Mouse (Mus musculus) MEL (cell line): ENCODE results near the gene Sh3rf3. TPM values are rescaled to one million over a fixed set of nuclear protein-coding genes. Genes with fewer than 3 reads are reported as not detected.

ENCODE experiments used
- DNase-seq: peaks from one replicate; pipeline ENCODE4 v3.0.0; 2011; ENCODE audit warnings: low read depth, low spot score
- H3K27ac ChIP-seq: 2 replicates; pipeline ENCODE4 v1.5.1; 2012; ENCODE audit warnings: low read depth, mild to moderate bottlenecking, control low read depth, low read length, moderate library complexity; ENCODE audit not compliant: control insufficient read depth
- H3K27me3 ChIP-seq, 2 experiments: fragments of 150-350 bp in 1 of 2; sonication (generic) in 1 of 2; 2 replicates each; pipeline ENCODE4 v1.6.1; 2012; ENCODE audit warnings: low read length in 2 of 2, mild to moderate bottlenecking in 2 of 2, improper control_type of control experiment in 1 of 2, moderate library complexity in 1 of 2; ENCODE audit not compliant: insufficient read depth in 2 of 2, control insufficient read depth in 1 of 2
- H3K36me3 ChIP-seq, 2 experiments: 2 replicates each; pipeline ENCODE4 v1.6.1; 2012 to 2014; ENCODE audit warnings: low read length in 2 of 2, improper control_type of control experiment in 1 of 2, inconsistent platforms in 1 of 2, mild to moderate bottlenecking in 1 of 2; ENCODE audit not compliant: insufficient read depth in 2 of 2, control insufficient read depth in 1 of 2
- H3K4me1 ChIP-seq, 2 experiments: fragments of 150-350 bp in 1 of 2; sonication (generic) in 1 of 2; 2 replicates each; pipeline ENCODE4 v1.6.1; 2012; ENCODE audit warnings: low read length in 2 of 2, improper control_type of control experiment in 1 of 2, mild to moderate bottlenecking in 1 of 2; ENCODE audit not compliant: insufficient read depth in 2 of 2, control insufficient read depth in 1 of 2
- H3K4me3 ChIP-seq, 2 experiments: fragments of 150-350 bp in 1 of 2; sonication (generic) in 1 of 2; 2 replicates each; pipeline ENCODE4 v1.5.1; 2012; ENCODE audit warnings: low read depth in 2 of 2, low read length in 2 of 2, mild to moderate bottlenecking in 2 of 2, moderate library complexity in 2 of 2, control low read depth in 1 of 2, improper control_type of control experiment in 1 of 2; ENCODE audit not compliant: control insufficient read depth in 1 of 2, insufficient read depth in 1 of 2
- H3K79me2 ChIP-seq: 2 replicates; pipeline ENCODE4 v1.6.1; 2012; ENCODE audit warnings: mild to moderate bottlenecking, low read length, moderate library complexity; ENCODE audit not compliant: control insufficient read depth, poor library complexity, insufficient read depth
- H3K9ac ChIP-seq: 2 replicates; pipeline ENCODE4 v1.6.1; 2012; ENCODE audit warnings: low read depth, mild to moderate bottlenecking, control low read depth, low read length, moderate library complexity; ENCODE audit not compliant: control insufficient read depth, poor library complexity, severe bottlenecking
- H3K9me3 ChIP-seq: fragments of 150-350 bp; sonication (generic); replicated peaks from 2 replicates; pipeline ENCODE4 v1.6.1; 2012; ENCODE audit warnings: mild to moderate bottlenecking, low read length, improper control_type of control experiment, moderate library complexity; ENCODE audit not compliant: insufficient read depth
- BHLHE40 ChIP-seq: IDR thresholded peaks from 2 replicates; pipeline ENCODE4 v1.6.1; 2012; ENCODE audit warnings: low read depth, mild to moderate bottlenecking, inconsistent platforms, low read length, improper control_type of control experiment, borderline replicate concordance
- CHD1 ChIP-seq: IDR thresholded peaks from 2 replicates; pipeline ENCODE4 v1.6.1; 2012; ENCODE audit warnings: low read depth, mild to moderate bottlenecking, inconsistent platforms, low read length, improper control_type of control experiment
- CHD2 ChIP-seq: IDR thresholded peaks from 2 replicates; pipeline ENCODE4 v1.6.1; 2011; ENCODE audit warnings: low read length, improper control_type of control experiment
- CTCF ChIP-seq, 3 experiments: IDR thresholded peaks in 2 of 3; conservative IDR thresholded peaks in 1 of 3; 2 replicates each; pipeline ENCODE4 v1.5.1; 2011 to 2012; ENCODE audit warnings: low read length in 3 of 3, low read depth in 2 of 3, mild to moderate bottlenecking in 2 of 3, improper control_type of control experiment in 1 of 3, inconsistent platforms in 1 of 3, mixed read lengths in 1 of 3, moderate library complexity in 1 of 3; ENCODE audit not compliant: control insufficient read depth in 1 of 3, insufficient read depth in 1 of 3, poor library complexity in 1 of 3, severe bottlenecking in 1 of 3
- E2F4 ChIP-seq: IDR thresholded peaks from 2 replicates; pipeline ENCODE4 v1.6.1; 2011; ENCODE audit warnings: low read depth, low read length, improper control_type of control experiment, borderline replicate concordance
- ETS1 ChIP-seq: IDR thresholded peaks from 2 replicates; pipeline ENCODE4 v1.6.1; 2012; ENCODE audit warnings: low read depth, mild to moderate bottlenecking, inconsistent platforms, low read length, improper control_type of control experiment, moderate library complexity
- GABPA ChIP-seq: IDR thresholded peaks from 2 replicates; pipeline ENCODE4 v1.6.1; 2012; ENCODE audit warnings: low read depth, mild to moderate bottlenecking, inconsistent platforms, low read length, improper control_type of control experiment, moderate library complexity
- GATA1 ChIP-seq: IDR thresholded peaks from 2 replicates; pipeline ENCODE4 v1.6.1; 2011; ENCODE audit warnings: low read depth, low read length, improper control_type of control experiment
- HCFC1 ChIP-seq: IDR thresholded peaks from 2 replicates; pipeline ENCODE4 v1.6.1; 2012; ENCODE audit warnings: low read depth, mild to moderate bottlenecking, inconsistent platforms, low read length, improper control_type of control experiment, moderate library complexity
- JUND ChIP-seq: IDR thresholded peaks from 2 replicates; pipeline ENCODE4 v1.6.1; 2011; ENCODE audit warnings: low read depth, mild to moderate bottlenecking, improper control_type of control experiment, low read length
- KAT2A ChIP-seq: conservative IDR thresholded peaks from 2 replicates; pipeline ENCODE4 v1.6.1; 2012; ENCODE audit warnings: low read depth, low read length, improper control_type of control experiment, inconsistent platforms
- MAX ChIP-seq: IDR thresholded peaks from 2 replicates; pipeline ENCODE4 v1.6.1; 2011; ENCODE audit warnings: low read length, improper control_type of control experiment
- MEF2A ChIP-seq: IDR thresholded peaks from 2 replicates; pipeline ENCODE4 v1.6.1; 2014; ENCODE audit warnings: low read depth, mild to moderate bottlenecking, inconsistent platforms, low read length, improper control_type of control experiment; ENCODE audit not compliant: poor library complexity, insufficient replicate concordance, severe bottlenecking; ENCODE audit errors: extremely low read depth
- MXI1 ChIP-seq: IDR thresholded peaks from 2 replicates; pipeline ENCODE4 v1.6.1; 2011; ENCODE audit warnings: mild to moderate bottlenecking, low read depth, low read length, improper control_type of control experiment
- MYB ChIP-seq: IDR thresholded peaks from 2 replicates; pipeline ENCODE4 v1.6.1; 2011; ENCODE audit warnings: mild to moderate bottlenecking, low read depth, low read length, improper control_type of control experiment
- POLR2AphosphoS2 ChIP-seq: IDR thresholded peaks from 2 replicates; pipeline ENCODE4 v1.6.1; 2011; ENCODE audit warnings: low read length, improper control_type of control experiment
- SIN3A ChIP-seq: IDR thresholded peaks from 2 replicates; pipeline ENCODE4 v1.6.1; 2012; ENCODE audit warnings: low read length, improper control_type of control experiment, inconsistent platforms
- SMC3 ChIP-seq: IDR thresholded peaks from 2 replicates; pipeline ENCODE4 v1.6.1; 2011; ENCODE audit warnings: low read depth, low read length, improper control_type of control experiment
- TAL1 ChIP-seq: IDR thresholded peaks from 2 replicates; pipeline ENCODE4 v1.6.1; 2012; ENCODE audit warnings: mild to moderate bottlenecking, inconsistent platforms, low read length, moderate library complexity, mixed read lengths
- TCF12 ChIP-seq: IDR thresholded peaks from 2 replicates; pipeline ENCODE4 v1.6.1; 2014; ENCODE audit warnings: low read depth, mild to moderate bottlenecking, inconsistent platforms, low read length, improper control_type of control experiment, moderate library complexity
- USF2 ChIP-seq, 2 experiments: IDR thresholded peaks; 2 replicates each; pipeline ENCODE4 v1.6.1; 2011 to 2012; ENCODE audit warnings: improper control_type of control experiment in 2 of 2, low read length in 2 of 2, borderline replicate concordance in 1 of 2, inconsistent platforms in 1 of 2, low read depth in 1 of 2, mild to moderate bottlenecking in 1 of 2; ENCODE audit not compliant: insufficient read depth in 1 of 2
- ZKSCAN1 ChIP-seq: IDR thresholded peaks from 2 replicates; pipeline ENCODE4 v1.6.1; 2012; ENCODE audit warnings: low read depth, mild to moderate bottlenecking, inconsistent platforms, low read length, improper control_type of control experiment, moderate library complexity
- ZMIZ1 ChIP-seq: IDR thresholded peaks from 2 replicates; pipeline ENCODE4 v1.6.1; 2012; ENCODE audit warnings: low read depth, mild to moderate bottlenecking, inconsistent platforms, low read length, improper control_type of control experiment, moderate library complexity
- ZNF384 ChIP-seq: IDR thresholded peaks from 2 replicates; pipeline ENCODE4 v1.6.1; 2012; ENCODE audit warnings: low read depth, mild to moderate bottlenecking, inconsistent platforms, low read length, improper control_type of control experiment
- polyA plus RNA-seq, 2 experiments: library from polyadenylated mRNA; stranded (reverse) in 1 of 2; unstranded in 1 of 2; fragments of >175 nt in 1 of 2; fragments of >200 nt in 1 of 2; gene quantifications; 2 replicates each; pipeline versions ENCODE4 v1.2.1 to v1.2.4; 2012; ENCODE audit warnings: low replicate concordance in 2 of 2, low read depth in 1 of 2; ENCODE audit not compliant: insufficient read length in 2 of 2, insufficient read depth in 1 of 2, missing spikeins in 1 of 2
- total RNA-seq: library from RNA; depleted of rRNA; stranded (reverse); fragments of 300-350 nt; gene quantifications from 2 replicates; pipeline ENCODE4 v1.2.3, GENCODE M21; 2012

The Sh3rf3 gene
- total and polyA plus RNA-seq, 3 experiments, result not detected

DNA sequence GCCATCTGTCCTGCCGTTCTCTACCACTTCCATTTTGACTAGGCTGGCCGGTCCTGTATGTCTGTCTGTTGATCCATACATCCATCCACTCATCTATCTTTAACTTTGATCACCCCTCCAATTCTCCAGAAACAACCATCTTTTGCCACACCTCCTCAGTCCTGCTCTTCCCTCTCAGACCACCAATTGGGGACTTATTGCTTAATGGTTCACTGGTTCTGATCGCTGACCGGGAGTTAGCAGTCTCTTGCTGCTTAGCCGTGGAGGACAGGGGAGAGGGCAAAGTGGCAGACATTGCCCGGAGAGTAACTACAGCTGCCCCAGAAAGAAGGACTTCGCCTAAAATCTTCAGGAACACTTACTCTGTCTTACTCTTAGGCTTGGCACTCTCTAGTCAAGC lies 1.3 kb downstream of the Sh3rf3 start:
- Histone ChIP-seq H3K9me3 (no peaks in the 10 kb centered on the region), H3K27me3 (no peaks in the 10 kb centered on the region), H3K27ac (no peak overlapping the region), H3K79me2 (no peaks in the 10 kb centered on the region), H3K36me3 (no peaks in the 10 kb centered on the region), H3K4me1 (no peaks in the 10 kb centered on the region), H3K4me3 (no peak overlapping the region), H3K9ac (no peak overlapping the region)
- no peak for DNase-seq
- TF ChIP-seq USF2 (IDR thresholded peaks at IDR 0.05; ENCODE audit: borderline replicate concordance in 1 of 2, insufficient read depth in 1 of 2, low read depth in 1 of 2, low read length in 2 of 2) (no peak), SIN3A (no peak), ZNF384 (no peak), MXI1 (no peak), MAX (no peak), GABPA (no peak), TAL1 (no peak), JUND (no peak), HCFC1 (no peak)

DNA sequence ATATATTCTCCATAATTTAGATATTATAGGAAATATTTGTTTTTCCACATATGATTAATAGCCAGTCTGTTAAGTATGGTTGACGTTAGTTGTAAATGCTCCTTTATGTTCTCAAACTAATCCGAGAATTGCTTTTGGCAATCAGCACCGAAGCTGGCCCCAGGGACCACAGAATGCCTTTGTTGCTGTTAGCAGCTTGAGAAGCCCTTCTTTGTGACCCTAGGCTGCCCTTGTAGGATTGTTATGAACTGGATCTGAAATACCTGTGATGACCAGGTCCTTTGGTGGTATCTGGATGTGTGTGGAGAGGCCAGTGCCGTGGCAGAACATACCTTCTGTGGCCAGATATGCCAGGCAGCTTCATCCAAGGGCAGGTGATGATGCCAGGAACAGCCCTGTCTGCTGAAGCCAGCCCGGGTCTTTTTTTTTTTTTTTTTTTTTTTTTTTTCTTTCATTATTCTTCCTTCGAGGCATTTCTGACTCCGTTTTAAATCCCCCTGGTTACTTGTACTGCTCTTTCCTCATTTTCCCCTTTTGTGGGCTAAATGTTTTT lies 10.9 kb downstream of the Sh3rf3 start:
- no peaks in the 10 kb centered on the region for H3K4me1 ChIP-seq
- H3K9ac ChIP-seq, result no peak overlapping the region
- no peaks in the 10 kb centered on the region for H3K79me2 ChIP-seq
- H3K27me3 ChIP-seq, result no peaks in the 10 kb centered on the region
- H3K9me3 ChIP-seq, result no peaks in the 10 kb centered on the region
- DNase-seq, result no peak
- H3K36me3 ChIP-seq, result no peaks in the 10 kb centered on the region
- TF ChIP-seq ZKSCAN1, result no peak
- TF ChIP-seq POLR2AphosphoS2, result no peak
- TF ChIP-seq MYB, result no peak
- no peak overlapping the region for H3K27ac ChIP-seq
- no peak overlapping the region for H3K4me3 ChIP-seq

DNA sequence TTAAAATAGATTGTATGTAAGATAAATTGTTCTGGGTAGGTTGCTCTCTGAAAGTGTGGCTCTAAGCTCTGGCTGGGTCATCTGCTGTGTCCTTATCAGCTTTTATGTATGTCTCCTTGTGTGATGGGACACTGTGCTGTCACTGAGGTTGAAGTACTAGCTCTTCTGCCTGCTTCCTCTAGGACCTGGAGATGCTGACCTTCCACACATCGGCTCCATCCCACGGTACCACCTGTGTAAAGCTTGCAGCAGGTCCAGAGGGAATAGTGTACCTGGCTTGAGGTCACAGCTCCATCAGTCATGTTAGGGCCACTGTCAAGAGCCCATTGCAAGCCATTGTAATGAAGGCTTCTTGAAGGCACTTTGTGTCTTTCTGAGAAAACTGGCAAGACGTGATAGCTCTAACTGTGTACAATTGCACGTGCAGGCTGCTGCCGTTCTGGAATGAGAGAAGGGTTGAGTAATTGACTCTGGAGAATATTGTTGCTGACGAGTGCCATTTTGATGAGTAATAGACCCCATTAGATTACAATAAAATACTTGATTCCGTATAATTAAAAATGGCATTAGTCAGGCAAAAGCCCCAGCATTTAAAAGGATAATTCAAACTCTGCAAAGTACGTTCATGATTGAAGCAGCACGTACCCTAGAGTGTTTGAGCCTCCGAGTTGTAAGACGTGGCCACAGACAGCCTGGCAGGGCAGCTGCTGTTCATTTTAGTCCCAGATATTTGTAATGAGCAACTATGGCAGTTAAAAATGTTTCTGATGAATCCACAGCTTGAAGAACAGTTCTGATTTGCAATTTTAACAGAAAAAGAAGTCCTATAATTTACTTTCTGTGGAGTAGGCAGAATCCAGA lies 16.3 kb downstream of the Sh3rf3 start:
- H3K4me3 ChIP-seq, result no peak overlapping the region
- no peak for TF ChIP-seq CHD2
- no peak for TF ChIP-seq MXI1
- no peak for TF ChIP-seq ZKSCAN1
- no peak for TF ChIP-seq BHLHE40
- TF ChIP-seq ZMIZ1, result no peak
- no peak for TF ChIP-seq SIN3A
- no peak for TF ChIP-seq CTCF (IDR thresholded peaks at IDR 0.05 in 2 of 3, conservative IDR thresholded peaks at IDR 0.05 in 1 of 3; ENCODE audit: control insufficient read depth in 1 of 3, insufficient read depth in 1 of 3, low read depth in 2 of 3, low read length in 3 of 3, poor library complexity in 1 of 3, severe bottlenecking in 1 of 3)
- TF ChIP-seq ZNF384, result no peak
- no peak for TF ChIP-seq SMC3
- no peak for TF ChIP-seq KAT2A
- TF ChIP-seq GATA1, result no peak
- TF ChIP-seq E2F4, result no peak
- no peak for TF ChIP-seq CHD1
- no peak for TF ChIP-seq MAX
- TF ChIP-seq ETS1, result no peak
- TF ChIP-seq MEF2A, result no peak
- TF ChIP-seq POLR2AphosphoS2, result no peak
- no peak for TF ChIP-seq TCF12
- TF ChIP-seq, all 39 proteins: peak for 0

More for the DNA sequence above, 16.3 kb downstream of the Sh3rf3 start:
- no peaks in the 10 kb centered on the region for H3K9me3 ChIP-seq
- no peak overlapping the region for H3K27ac ChIP-seq
- DNase-seq, result no peak
- no peaks in the 10 kb centered on the region for H3K79me2 ChIP-seq
- H3K4me1 ChIP-seq, result no peaks in the 10 kb centered on the region
- H3K27me3 ChIP-seq, result no peaks in the 10 kb centered on the region
- no peaks in the 10 kb centered on the region for H3K36me3 ChIP-seq
- no peak overlapping the region for H3K9ac ChIP-seq
